Mouse (Mus musculus) spleen, adult 2 months (tissue): ENCODE measurements at regions not wholly inside any gene's neighbourhood (a gene's known extent, or its start where the extent isn't known, plus 50 kb on each side); places are given as distances from the start of the nearest gene placed in this dataset.
A peak's percentile ranks its signal among the peaks of the same experiment; 100 is the strongest.

ENCODE experiments used
- DNase-seq, 2 experiments: peaks; one replicate each; pipeline versions ENCODE4 v3.0.0 to v3.0.0-alpha.2; 2012 to 2021; ENCODE audit warnings: low spot score in 2 of 2, low read depth in 1 of 2
- H3K27ac ChIP-seq: fragments of 200-500 bp; 2 replicates; pipeline ENCODE4 v1.5.1; 2012; ENCODE audit warnings: low read length, inconsistent platforms; ENCODE audit not compliant: insufficient read depth
- H3K27me3 ChIP-seq: fragments of 200-500 bp; 2 replicates; pipeline ENCODE4 v1.6.1; 2012; ENCODE audit warnings: mild to moderate bottlenecking, moderate library complexity, low read length, inconsistent platforms; ENCODE audit not compliant: control insufficient read depth, insufficient read depth
- H3K36me3 ChIP-seq: fragments of 200-500 bp; 2 replicates; pipeline ENCODE4 v1.6.1; 2012; ENCODE audit warnings: mild to moderate bottlenecking, low read length, inconsistent platforms; ENCODE audit not compliant: control insufficient read depth, insufficient read depth
- H3K4me1 ChIP-seq: fragments of 200-500 bp; 2 replicates; pipeline ENCODE4 v1.6.1; 2011; ENCODE audit warnings: inconsistent platforms; ENCODE audit not compliant: control insufficient read depth, insufficient read depth, insufficient read length
- H3K4me3 ChIP-seq: fragments of 200-500 bp; 2 replicates; pipeline ENCODE4 v1.5.1; 2011; ENCODE audit warnings: mild to moderate bottlenecking, inconsistent platforms; ENCODE audit not compliant: insufficient read depth, insufficient read length; ENCODE audit errors: extremely low read depth
- CTCF ChIP-seq: fragments of 200-500 bp; IDR thresholded peaks from 2 replicates; pipeline ENCODE4 v1.5.1; 2011; ENCODE audit warnings: mild to moderate bottlenecking, inconsistent platforms; ENCODE audit not compliant: insufficient read depth, insufficient read length, insufficient replicate concordance; ENCODE audit errors: extremely low read depth
- POLR2A ChIP-seq: fragments of 200-500 bp; IDR thresholded peaks from 2 replicates; pipeline ENCODE4 v1.6.1; 2011; ENCODE audit warnings: low read depth, low read length, inconsistent platforms
- whole genome bisulfite sequencing: fragments of 180-500 bp; shearing (Covaris S2); methylation state at CpG from one replicate; pipeline ENCODE4 v1.1.7; 2018; 5-methylcytosine and 5-hydroxymethylcytosine counted together

DNA sequence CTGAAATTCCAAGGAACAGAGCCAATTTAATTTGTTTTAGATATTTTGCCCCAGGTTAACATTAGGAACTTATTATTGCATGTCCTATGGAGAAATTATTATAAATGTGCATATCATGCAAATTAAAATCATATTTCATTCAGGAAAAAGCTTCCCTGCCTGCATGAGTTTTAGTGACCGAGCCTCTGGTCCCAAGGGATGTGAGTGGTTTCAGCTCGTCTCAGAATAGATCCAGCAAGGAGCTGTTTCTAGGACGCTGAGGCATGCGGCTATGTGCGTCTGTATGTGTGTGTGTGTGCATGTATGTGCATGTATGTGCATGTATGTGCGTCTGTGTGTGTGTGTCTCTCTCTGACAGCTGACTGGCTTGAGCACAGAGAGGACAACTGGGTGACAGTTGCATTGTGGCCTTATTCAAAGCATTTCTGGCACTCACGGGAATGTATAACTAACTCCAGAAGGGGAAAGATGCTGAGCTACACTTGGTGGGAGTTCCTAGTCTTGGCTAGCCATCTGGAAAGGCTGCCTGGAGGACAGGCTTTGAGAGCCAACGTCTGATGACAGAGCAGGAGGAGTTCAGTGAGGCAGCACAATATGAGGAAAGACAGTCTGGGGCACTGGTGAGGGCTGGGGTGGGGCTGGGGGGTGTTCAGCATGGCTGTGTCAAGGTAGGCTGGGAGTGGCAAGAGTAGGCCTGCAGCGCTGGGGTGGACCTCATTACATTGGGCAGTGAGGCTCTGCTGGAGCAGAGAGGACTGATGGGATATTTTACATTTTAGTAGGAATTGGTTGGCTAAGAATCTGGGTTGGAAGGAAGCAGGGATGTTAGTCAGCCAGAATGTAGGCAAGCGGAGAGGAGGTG lies 75.8 kb downstream of the Rpl14 start:
- no peak overlapping the region for H3K4me3 ChIP-seq
- no peaks in the 10 kb centered on the region for H3K36me3 ChIP-seq
- TF ChIP-seq CTCF (no peak), POLR2A (no peak)
- no peaks in the 10 kb centered on the region for H3K27me3 ChIP-seq
- H3K4me1 ChIP-seq, result no peaks in the 10 kb centered on the region
- no peak for DNase-seq
- no peak overlapping the region for H3K27ac ChIP-seq
- WGBS, result 71% methylated on average over 10 of the region's 10 CpGs

DNA sequence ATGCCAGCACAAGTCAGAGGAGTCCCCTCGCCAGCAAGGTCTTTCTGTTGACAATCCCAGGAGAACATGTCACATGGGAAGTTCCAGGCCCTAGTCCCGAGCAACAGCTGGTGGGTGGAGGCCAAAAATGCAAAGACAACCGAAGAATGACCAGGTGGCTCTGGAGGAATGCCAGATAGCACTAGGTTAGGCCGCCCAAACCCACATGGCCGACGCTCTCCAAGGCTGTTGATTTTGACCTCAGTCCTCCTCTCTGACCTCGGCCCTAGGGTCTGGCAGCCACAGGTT lies 76.4 kb downstream of the Rpl14 start:
- TF ChIP-seq POLR2A, result no peak
- no peak for TF ChIP-seq CTCF
- DNase-seq, result no peak
- Histone ChIP-seq H3K36me3 (no peaks in the 10 kb centered on the region), H3K4me3 (no peak overlapping the region), H3K27me3 (no peaks in the 10 kb centered on the region), H3K27ac (no peak overlapping the region), H3K4me1 (no peaks in the 10 kb centered on the region)
- 81% methylated on average over 7 of the region's 7 CpGs for WGBS

DNA sequence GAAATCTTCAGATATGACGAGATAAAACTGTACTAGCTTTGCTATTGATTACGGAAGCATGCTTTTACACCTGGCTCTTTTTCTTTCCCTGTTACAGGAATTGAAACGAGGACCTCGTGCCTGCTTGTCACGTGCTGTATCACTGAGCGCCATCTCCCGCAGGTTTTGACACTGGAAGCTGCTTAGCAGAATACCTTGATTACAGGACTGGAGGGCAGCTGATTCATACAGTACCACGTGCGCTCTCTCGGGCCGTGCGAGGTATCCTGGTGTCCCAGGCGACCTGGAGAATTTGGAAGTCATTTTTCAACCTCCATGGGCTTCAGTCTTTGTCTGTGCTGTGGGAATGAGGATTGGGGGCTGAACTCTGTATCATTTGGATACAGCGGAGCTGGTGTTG lies 81.5 kb downstream of the Rpl14 start:
- Histone ChIP-seq H3K27me3 (no peaks in the 10 kb centered on the region), H3K4me1 (no peaks in the 10 kb centered on the region), H3K36me3 (no peaks in the 10 kb centered on the region), H3K4me3 (no peak overlapping the region), H3K27ac (no peak overlapping the region)
- WGBS, result 86% methylated on average over 14 of the region's 14 CpGs
- TF ChIP-seq POLR2A, result no peak
- no peak for TF ChIP-seq CTCF
- no peak for DNase-seq

DNA sequence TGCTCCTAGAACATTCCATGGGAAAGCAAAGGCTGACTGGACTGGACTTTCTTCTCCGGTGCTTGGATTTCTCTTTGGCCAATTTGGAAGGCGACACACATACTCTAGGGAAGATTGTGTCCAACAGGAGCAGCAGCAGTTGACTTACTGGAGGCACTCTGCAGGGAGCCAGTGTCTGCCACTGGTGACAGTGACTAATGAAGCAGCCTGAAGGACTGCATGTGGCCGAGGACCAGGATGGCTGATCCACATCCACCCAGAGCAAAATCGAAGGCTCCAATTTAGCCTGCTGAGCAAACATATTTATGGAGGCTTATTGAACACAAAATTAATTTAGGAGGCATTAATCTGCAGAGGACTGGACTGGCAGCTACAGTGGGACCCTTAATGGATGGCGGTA lies 81.9 kb downstream of the Rpl14 start:
- Histone ChIP-seq H3K27ac (no peak overlapping the region), H3K4me3 (no peak overlapping the region), H3K36me3 (no peaks in the 10 kb centered on the region), H3K4me1 (no peaks in the 10 kb centered on the region), H3K27me3 (no peaks in the 10 kb centered on the region)
- no peak for TF ChIP-seq CTCF
- no peak for TF ChIP-seq POLR2A
- DNase-seq, result no peak
- 87% methylated on average over 5 of the region's 5 CpGs for WGBS

DNA sequence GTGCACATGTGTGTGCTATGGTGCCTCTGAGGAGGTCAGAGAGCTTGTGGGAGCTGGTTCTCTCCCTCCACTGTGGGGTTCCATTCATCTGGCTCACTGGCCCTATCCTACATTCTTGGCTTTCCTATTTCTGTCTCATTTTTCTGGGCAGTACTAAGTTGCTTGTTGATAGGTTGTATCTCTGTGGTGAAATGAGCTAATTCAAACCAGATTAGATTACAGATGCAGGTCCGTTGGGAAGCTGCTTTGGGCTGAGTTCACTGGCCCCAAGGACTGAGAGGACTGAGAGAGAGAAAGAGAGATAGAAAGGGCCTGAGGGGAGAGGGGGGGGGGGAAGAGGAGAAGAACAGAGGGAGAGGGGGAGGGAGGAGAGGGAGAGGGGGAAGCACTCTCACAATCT lies 83.5 kb downstream of the Rpl14 start:
- H3K27ac ChIP-seq, result no peak overlapping the region
- TF ChIP-seq POLR2A (no peak), CTCF (no peak)
- DNase-seq, result no peak
- H3K4me3 ChIP-seq, result no peak overlapping the region
- no peaks in the 10 kb centered on the region for H3K36me3 ChIP-seq
- no peaks in the 10 kb centered on the region for H3K27me3 ChIP-seq
- H3K4me1 ChIP-seq, result no peaks in the 10 kb centered on the region
- WGBS, result 73% methylated on average over 1 of the region's 1 CpGs

DNA sequence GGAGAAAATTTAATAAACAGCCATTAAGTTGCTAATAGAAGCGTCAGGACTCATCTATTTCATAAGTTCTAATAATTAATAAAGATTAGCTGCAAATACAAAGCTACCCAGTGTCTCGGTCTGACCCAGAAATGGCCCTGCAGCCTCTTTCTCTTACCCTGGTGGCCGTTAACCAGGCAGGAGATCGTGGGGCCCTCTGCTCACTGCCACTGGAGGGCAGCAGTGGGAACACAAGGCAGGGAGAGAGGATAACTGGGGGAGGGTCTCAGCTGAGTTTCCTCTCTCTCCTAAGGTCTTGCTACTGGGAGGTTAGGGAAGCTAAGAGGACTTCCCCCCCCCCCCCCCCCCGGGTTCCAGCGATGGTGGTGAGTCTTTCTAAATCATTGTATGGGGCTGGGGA lies 85.7 kb downstream of the Rpl14 start:
- WGBS, result 13% methylated on average over 6 of the region's 6 CpGs
- Histone ChIP-seq H3K27me3 (no peaks in the 10 kb centered on the region), H3K4me1 (no peaks in the 10 kb centered on the region), H3K27ac (no peak overlapping the region), H3K4me3 (no peak overlapping the region), H3K36me3 (no peaks in the 10 kb centered on the region)
- DNase-seq, result no peak
- peak; percentile 63; the same call in 1 of the 2 replicates for TF ChIP-seq CTCF
- TF ChIP-seq POLR2A, result no peak

DNA sequence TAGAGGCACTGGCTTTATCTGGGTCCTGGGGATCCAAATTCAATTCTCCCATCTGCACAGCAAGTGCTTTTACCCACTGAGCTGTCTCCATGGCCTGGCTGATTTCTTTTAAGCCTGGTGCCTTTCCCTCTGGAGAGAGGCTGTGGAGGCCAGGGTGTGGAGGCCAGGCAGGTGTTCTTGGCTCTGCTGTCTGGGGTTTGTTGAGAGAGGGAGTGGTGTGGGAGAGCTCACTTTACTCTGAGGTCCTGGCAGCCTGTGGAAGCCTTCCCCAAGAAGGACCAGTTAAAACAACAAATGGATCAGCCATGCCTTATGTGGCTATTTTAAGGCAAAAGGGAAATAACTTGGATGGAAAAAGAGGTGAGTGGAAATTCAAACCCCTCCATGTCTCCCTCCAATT lies 86.5 kb downstream of the Rpl14 start:
- TF ChIP-seq POLR2A (no peak), CTCF (no peak)
- no peaks in the 10 kb centered on the region for H3K27me3 ChIP-seq
- H3K27ac ChIP-seq, result no peak overlapping the region
- no peak for DNase-seq
- H3K4me3 ChIP-seq, result no peak overlapping the region
- H3K36me3 ChIP-seq, result no peaks in the 10 kb centered on the region
- no peaks in the 10 kb centered on the region for H3K4me1 ChIP-seq
